Mouse (Mus musculus) kidney, postnatal 0 days (tissue): ENCODE results near the gene Bysl. TPM values are rescaled to one million over a fixed set of nuclear protein-coding genes. Genes with fewer than 3 reads are reported as not detected.

Experiments
- ATAC-seq: fragments of 200-750 bp; cut with Nextera tagmentation; replicated peaks from 2 replicates; pipeline ENCODE4 v1.8.0; 2017; ENCODE audit warnings: low read depth, moderate number of reproducible peaks, moderate TSS enrichment, moderate library complexity; ENCODE audit not compliant: low FRiP score
- DNase-seq: peaks from one replicate; pipeline ENCODE4 v3.0.0-alpha.2; 2016; ENCODE audit warnings: low spot score
- H3K27ac ChIP-seq: fragments of 300-500 bp; sonication (generic); 2 replicates; pipeline ENCODE4 v1.5.1; 2014; ENCODE audit warnings: mild to moderate bottlenecking
- H3K27me3 ChIP-seq: fragments of 300-500 bp; sonication (generic); 2 replicates; pipeline ENCODE4 v1.6.1; 2014; ENCODE audit warnings: low read length, mixed read lengths; ENCODE audit not compliant: insufficient read depth
- H3K36me3 ChIP-seq: fragments of 300-500 bp; sonication (generic); 2 replicates; pipeline ENCODE4 v1.6.1; 2014; ENCODE audit warnings: low read length, mixed read lengths; ENCODE audit not compliant: insufficient read depth
- H3K4me1 ChIP-seq: fragments of 300-500 bp; sonication (generic); replicated peaks from 2 replicates; pipeline ENCODE4 v1.6.1; 2014; ENCODE audit warnings: antibody characterized with exemption, low read length, mixed read lengths; ENCODE audit not compliant: insufficient read depth
- H3K4me2 ChIP-seq: fragments of 300-500 bp; sonication (generic); 2 replicates; pipeline ENCODE4 v1.6.1; 2014; ENCODE audit warnings: mild to moderate bottlenecking, low read length, moderate library complexity, mixed read lengths
- H3K4me3 ChIP-seq: fragments of 300-500 bp; sonication (generic); replicated peaks from 2 replicates; pipeline ENCODE4 v1.5.1; 2014; ENCODE audit warnings: low read depth, low read length
- H3K9ac ChIP-seq: fragments of 300-500 bp; sonication (generic); 2 replicates; pipeline ENCODE4 v1.6.1; 2014; ENCODE audit warnings: low read depth, low read length
- H3K9me3 ChIP-seq: fragments of 300-500 bp; sonication (generic); replicated peaks from 2 replicates; pipeline ENCODE4 v1.6.1; 2016; ENCODE audit warnings: low read length, inconsistent platforms, mixed read lengths
- CTCF ChIP-seq: IDR thresholded peaks from 2 replicates; pipeline ENCODE4 v1.5.1; 2016; ENCODE audit warnings: antibody characterized with exemption, low read depth, mild to moderate bottlenecking, moderate library complexity
- WGBS: fragments of 180-500 bp; shearing (Covaris S2); extraction: QIAGEN DNeasy Blood & Tissue Kit; methylation state at CpG from one replicate; pipeline ENCODE4 v1.1.7; 2014; 5-methylcytosine and 5-hydroxymethylcytosine counted together
- polyA plus RNA-seq: library from polyadenylated mRNA; unstranded; fragments of >200 nt; fragmentation: Nextera tagmentation; extraction: Ambion mirVana; gene quantifications from 2 replicates; pipeline ENCODE4 v1.2.1, GENCODE M21; 2015

Bysl gene
- polyA plus RNA-seq, 1 experiment from 2014 or later, result 14.7 TPM

DNA sequence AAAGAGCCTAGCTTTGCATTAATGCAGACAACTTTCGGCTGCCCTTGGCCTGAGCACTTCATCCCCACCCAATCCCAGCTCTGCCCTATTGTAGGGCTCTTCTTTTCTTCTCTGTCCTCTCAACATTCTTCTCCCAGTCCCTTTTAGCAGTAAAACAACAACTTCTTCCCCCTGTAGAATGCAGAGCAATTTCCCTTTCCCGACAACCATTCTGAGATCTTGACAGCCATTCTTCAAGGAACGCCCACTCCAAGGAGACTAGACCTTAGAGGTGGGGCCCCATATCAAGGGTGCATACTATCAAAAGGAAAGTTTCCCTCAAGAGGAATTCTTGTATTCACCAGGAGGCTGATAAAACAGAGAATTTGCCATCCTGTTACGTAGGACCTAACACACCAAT, 37.7 kb upstream of the Bysl start:
- no peaks in the 10 kb centered on the region for H3K27me3 ChIP-seq
- WGBS, result 67% methylated on average over 4 of the region's 4 CpGs
- no peak for TF ChIP-seq CTCF
- DNase-seq (no peak), ATAC-seq (no peak)
- no peaks in the 10 kb centered on the region for H3K9me3 ChIP-seq
- H3K4me1 ChIP-seq, result no peaks in the 10 kb centered on the region
- H3K27ac ChIP-seq, result no peak overlapping the region
- H3K4me3 ChIP-seq, result no peak overlapping the region
- H3K4me2 ChIP-seq, result no peak overlapping the region
- no peak overlapping the region for H3K9ac ChIP-seq
- no peaks in the 10 kb centered on the region for H3K36me3 ChIP-seq

DNA sequence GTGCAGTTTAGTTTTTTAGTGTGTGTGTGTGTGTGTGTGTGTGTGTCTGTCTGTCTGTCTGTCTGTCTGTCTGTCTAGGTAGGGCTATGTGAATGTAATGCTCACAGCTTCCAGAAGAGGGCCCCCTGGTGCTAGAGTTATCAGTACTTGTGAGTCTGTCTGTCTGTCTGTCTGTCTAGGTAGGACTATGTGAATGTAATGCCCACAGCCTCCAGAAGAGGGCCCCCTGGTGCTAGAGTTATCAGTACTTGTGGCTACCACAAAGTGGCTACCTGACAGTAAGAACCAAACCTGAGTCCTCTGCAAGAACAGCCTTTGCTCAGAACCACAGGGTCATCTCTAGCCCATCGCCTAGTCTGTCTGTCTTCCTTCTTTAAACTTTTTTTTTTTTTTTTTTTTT, 35.4 kb upstream of the Bysl start:
- Histone ChIP-seq H3K4me2 (no peak overlapping the region), H3K4me1 (no peaks in the 10 kb centered on the region), H3K9me3 (no peaks in the 10 kb centered on the region), H3K36me3 (no peaks in the 10 kb centered on the region), H3K9ac (no peak overlapping the region), H3K4me3 (no peak overlapping the region), H3K27me3 (no peaks in the 10 kb centered on the region), H3K27ac (no peak overlapping the region)
- WGBS, result 94% methylated on average over 1 of the region's 1 CpGs
- peak; percentile 71 for DNase-seq
- peak; percentile 81 for TF ChIP-seq CTCF
- ATAC-seq, result no peak

DNA sequence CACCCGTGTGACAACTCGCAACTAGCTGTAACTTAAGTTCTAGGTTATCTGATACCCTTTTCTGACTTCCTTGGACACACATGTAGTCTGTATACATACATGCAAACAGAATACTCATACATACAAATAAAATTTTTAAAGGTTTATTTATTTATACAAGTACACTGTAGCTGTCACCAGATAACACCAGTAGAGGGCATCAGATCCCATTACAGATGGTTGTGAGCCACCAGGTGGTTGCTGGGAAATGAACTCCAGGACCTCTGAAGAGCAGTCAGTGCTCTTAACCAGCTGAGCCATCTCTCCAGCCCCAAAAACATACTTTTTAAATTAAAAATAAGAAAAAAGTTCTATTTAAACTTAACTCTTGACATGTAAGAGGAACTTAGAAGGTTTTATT, 31.7 kb upstream of the Bysl start:
- Histone ChIP-seq H3K4me2 (no peak overlapping the region), H3K4me3 (no peak overlapping the region), H3K9ac (no peak overlapping the region), H3K27ac (no peak overlapping the region), H3K27me3 (no peaks in the 10 kb centered on the region), H3K36me3 (no peaks in the 10 kb centered on the region), H3K4me1 (no peaks in the 10 kb centered on the region), H3K9me3 (no peaks in the 10 kb centered on the region)
- DNase-seq (no peak), ATAC-seq (no peak)
- TF ChIP-seq CTCF, result peak; percentile 34
- 77% methylated on average over 2 of the region's 2 CpGs for WGBS

DNA sequence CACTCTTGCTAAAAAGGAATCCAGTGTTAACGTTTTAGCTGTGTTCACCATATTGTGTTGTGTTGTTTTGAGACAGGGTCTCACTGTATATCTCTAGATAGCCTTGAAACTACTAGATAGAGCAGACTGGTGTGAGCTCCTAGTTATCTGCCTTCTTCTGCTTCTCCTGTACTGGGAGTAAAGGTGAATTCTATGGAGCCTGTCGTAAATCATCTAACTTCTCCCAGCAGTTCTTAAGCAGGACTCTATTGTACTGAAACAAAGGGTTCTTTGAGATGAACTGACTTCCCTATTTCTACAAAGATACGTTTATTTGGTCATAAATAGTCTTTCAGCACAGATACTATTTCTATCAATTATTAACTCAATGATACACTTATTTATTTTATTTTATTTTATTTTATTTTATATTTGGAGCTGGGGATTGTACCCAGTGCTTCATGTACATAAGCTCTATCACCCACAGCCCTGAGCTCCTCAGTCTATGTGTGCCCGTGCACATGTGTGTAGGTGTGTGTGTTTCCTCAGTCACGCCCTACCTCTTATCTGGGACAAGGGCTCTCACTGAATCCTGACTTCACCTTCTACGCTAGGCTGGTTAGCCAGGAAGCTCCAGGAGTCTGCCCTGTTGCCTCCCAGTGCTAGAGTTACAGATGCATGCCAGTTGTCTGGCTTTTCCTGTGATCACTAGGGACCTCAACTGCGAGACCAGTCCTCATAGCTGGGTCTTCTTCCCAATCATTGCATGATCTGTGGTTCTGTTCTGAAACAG, 22.9 kb upstream of the Bysl start:
- no peak overlapping the region for H3K4me2 ChIP-seq
- ATAC-seq (no peak), DNase-seq (peak; percentile 21)
- H3K27ac ChIP-seq, result no peak overlapping the region
- H3K9me3 ChIP-seq, result no peaks in the 10 kb centered on the region
- no peak overlapping the region for H3K4me3 ChIP-seq
- H3K27me3 ChIP-seq, result no peaks in the 10 kb centered on the region
- H3K4me1 ChIP-seq, result peaks cover 7% of the 10 kb centered on the region; the same call in 1 of the 2 replicates
- no peak for TF ChIP-seq CTCF
- 61% methylated on average over 7 of the region's 7 CpGs for WGBS
- no peaks in the 10 kb centered on the region for H3K36me3 ChIP-seq
- no peak overlapping the region for H3K9ac ChIP-seq

DNA sequence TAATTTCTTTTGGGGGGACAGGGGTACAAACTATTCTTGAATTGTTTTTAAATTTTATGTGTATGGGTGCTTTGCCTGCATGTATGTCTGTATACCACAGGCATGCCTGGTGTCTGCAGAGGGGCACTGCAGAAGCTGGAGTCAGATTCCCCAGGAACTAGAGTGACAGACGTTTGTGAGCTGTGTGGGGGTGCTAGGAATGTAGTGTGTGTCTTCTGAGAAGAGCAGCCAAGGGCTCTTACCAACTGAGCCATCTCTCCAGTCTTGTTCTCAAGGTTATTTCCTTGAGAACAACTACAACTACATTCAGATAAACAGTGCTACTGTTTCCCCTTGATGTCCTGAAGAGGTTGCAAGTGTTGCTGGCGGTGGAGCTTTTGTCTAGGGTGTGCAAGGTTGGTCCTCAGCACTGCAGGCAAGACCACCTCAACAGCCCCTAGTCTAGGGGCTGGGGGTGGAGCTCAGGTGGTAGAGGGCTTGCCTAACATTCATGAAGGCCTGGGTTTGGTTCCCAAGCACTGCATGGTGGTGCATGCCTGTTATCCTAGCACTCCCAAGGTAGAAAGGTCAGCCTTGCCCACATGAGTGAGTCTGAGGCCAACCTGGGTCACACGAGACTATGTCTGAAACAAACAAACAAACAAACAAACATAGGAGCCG, 21.0 kb upstream of the Bysl start:
- Histone ChIP-seq H3K4me2 (no peak overlapping the region), H3K4me1 (peaks cover 7% of the 10 kb centered on the region; the same call in 1 of the 2 replicates), H3K27me3 (no peaks in the 10 kb centered on the region), H3K4me3 (no peak overlapping the region), H3K9me3 (no peaks in the 10 kb centered on the region), H3K27ac (no peak overlapping the region), H3K36me3 (no peaks in the 10 kb centered on the region), H3K9ac (no peak overlapping the region)
- ATAC-seq, result no peak
- TF ChIP-seq CTCF, result no peak
- WGBS, result 66% methylated on average over 4 of the region's 4 CpGs
- no peak for DNase-seq

DNA sequence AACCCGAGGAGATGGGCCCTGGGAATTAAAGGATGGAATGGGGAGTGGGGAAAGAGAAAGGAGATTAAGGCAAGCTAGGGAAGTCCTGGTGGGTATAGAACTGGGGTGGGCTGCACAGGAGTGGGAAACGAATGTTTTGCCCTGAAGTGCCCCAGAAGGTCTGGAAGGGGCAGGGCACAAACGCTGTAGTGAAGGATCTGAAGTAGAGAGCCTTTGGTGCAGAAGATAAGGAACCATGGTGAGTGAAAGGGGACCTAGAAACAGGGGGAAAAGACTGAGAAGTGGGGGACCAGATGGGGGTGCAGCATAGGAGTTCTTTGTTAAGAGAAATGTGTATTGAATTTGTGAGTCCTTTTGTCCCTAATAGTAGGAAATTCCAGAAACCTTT, 19.4 kb upstream of the Bysl start, which contains the start of gene Usp49:
Gene Usp49 (plus strand): TSS at position 13 of the 388 bp plus-strand sequence.
- no peaks in the 10 kb centered on the region for H3K27me3 ChIP-seq
- peaks cover 7% of the 10 kb centered on the region; the same call in 1 of the 2 replicates for H3K4me1 ChIP-seq
- no peak for ATAC-seq
- peak within 1 kb of the TSS; percentile 93 for H3K27ac ChIP-seq
- no peaks in the 10 kb centered on the region for H3K9me3 ChIP-seq
- WGBS, result 1% methylated on average over 3 of the region's 3 CpGs
- H3K36me3 ChIP-seq, result 0 out of 2 replicates have a peak, but pooled peaks cover 5% of the 10 kb centered on the region
- DNase-seq, result no peak
- H3K4me3 ChIP-seq, result peak within 1 kb of the TSS; percentile 80
- no peak for TF ChIP-seq CTCF
- H3K4me2 ChIP-seq, result peak within 1 kb of the TSS; percentile 98
- peak within 1 kb of the TSS; percentile 77 for H3K9ac ChIP-seq
